Mouse (Mus musculus): ENCODE results near the gene Yars.

DNA sequence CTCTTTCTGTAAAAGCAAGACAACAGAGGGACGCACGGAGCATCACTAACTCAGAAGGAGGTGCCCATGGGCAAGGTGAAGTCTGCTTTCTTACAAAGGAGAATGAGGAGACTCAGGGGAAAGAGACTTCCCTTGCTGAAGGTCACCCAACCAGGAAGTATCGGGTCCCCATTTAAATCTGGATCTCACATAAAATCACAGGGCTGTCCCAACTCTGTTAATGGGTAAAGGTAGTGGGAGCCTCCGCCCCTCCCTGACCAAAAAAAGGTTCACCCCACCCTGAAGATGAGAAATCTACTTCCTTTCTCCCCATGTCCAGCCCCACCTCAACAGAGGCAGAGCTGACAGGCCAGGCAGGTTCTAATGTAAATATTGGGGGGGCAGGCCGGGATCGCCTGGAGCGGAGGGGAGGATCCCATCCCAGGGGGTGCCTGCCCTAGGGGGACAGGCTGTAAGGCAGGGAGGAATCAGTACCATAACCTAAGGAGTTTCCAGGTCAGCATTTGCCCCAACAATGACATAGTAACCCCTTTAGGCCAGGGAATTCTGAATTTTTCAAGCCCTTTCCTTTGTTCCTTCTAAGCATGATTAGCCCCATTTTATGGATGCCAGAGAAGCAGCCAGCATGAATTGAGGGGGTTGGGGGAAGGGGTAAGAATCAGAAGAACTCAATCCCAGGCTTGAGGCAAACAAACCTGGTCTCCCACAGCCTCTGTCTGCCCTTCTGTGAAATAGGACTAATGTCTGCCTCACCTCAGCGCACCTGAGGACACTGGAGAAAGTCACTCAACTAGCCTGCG lies 43.2 kb downstream of the Yars start:
- TF ChIP-seq POLR2A (IDR thresholded peaks at IDR 0.05; ENCODE audit: insufficient read depth, low read depth, low read length) = no peak
- TF ChIP-seq CTCF (IDR thresholded peaks at IDR 0.05; ENCODE audit: insufficient read depth, low read depth, low read length) = no peak
